Mouse (Mus musculus): Measurements from ENCODE around the gene 1700067K01Rik.

GRCm38 (mm10) chr8:84002957-84003611 is 1.8 kb downstream of the 1700067K01Rik start:
- TF ChIP-seq EP300 (IDR thresholded peaks at IDR 0.05; ENCODE audit: insufficient read depth, low read depth, low read length) (no peak), CTCF (IDR thresholded peaks at IDR 0.05; ENCODE audit: low read depth, low read length) (no peak), POLR2A (IDR thresholded peaks at IDR 0.05; ENCODE audit: insufficient read depth, low read length) (no peak)
